Mouse (Mus musculus): ENCODE measurements around the gene Etfbkmt. TPM values are rescaled to one million over a fixed set of nuclear protein-coding genes. Genes with fewer than 3 reads are reported as not detected.

The Etfbkmt gene
- total and polyA plus RNA-seq, 3 experiments, result 12.8 to 38.8 (median 24.2) TPM

GRCm38 (mm10) chr6:149145143-149145542 lies 5.5 kb downstream of the Etfbkmt start:
- DNase-seq, result no peak
- no peaks in the 10 kb centered on the region for H3K79me2 ChIP-seq (replicated peaks; ENCODE audit: control insufficient read depth, insufficient read depth, low read length)
- intact Hi-C loops (cut with DNase I), result loop anchor here (2.0 kb wide), 1 partner anchor 14 kb away; no protein-coding TSS in a partner anchor
- H3K27ac ChIP-seq, result no peak overlapping the region
- peaks cover 6% of the 10 kb centered on the region for H3K4me1 ChIP-seq (ENCODE audit: control insufficient read depth, insufficient read depth, low read length)
- WGBS, result 93% methylated on average over 1 of the region's 1 CpGs
- H3K27me3 ChIP-seq (ENCODE audit: control insufficient read depth, insufficient read depth, low read length), result no peaks in the 10 kb centered on the region
- TF ChIP-seq CTCF (IDR thresholded peaks at IDR 0.05) (no peak), EP300 (IDR thresholded peaks at IDR 0.05; ENCODE audit: insufficient read depth, low read depth, low read length) (no peak), POLR2A (IDR thresholded peaks at IDR 0.05; ENCODE audit: insufficient read depth, low read depth, low read length) (no peak)
- no peak overlapping the region for H3K9ac ChIP-seq (ENCODE audit: low read depth, low read length)
- no peak overlapping the region for H3K4me3 ChIP-seq
- H3K36me3 ChIP-seq (ENCODE audit: control insufficient read depth, insufficient read depth, low read length), result peaks cover 9% of the 10 kb centered on the region; the same call in 1 of the 2 replicates

GRCm38 (mm10) chr6:149148436-149149229 lies 9.0 kb downstream of the Etfbkmt start:
- Histone ChIP-seq H3K79me2 (replicated peaks; ENCODE audit: control insufficient read depth, insufficient read depth, low read length) (no peaks in the 10 kb centered on the region), H3K27me3 (ENCODE audit: control insufficient read depth, insufficient read depth, low read length) (no peaks in the 10 kb centered on the region), H3K4me1 (ENCODE audit: control insufficient read depth, insufficient read depth, low read length) (no peaks in the 10 kb centered on the region), H3K4me3 (no peak overlapping the region), H3K36me3 (ENCODE audit: control insufficient read depth, insufficient read depth, low read length) (peaks cover 7% of the 10 kb centered on the region), H3K9ac (ENCODE audit: low read depth, low read length) (no peak overlapping the region), H3K27ac (no peak overlapping the region)
- TF ChIP-seq EP300 (IDR thresholded peaks at IDR 0.05; ENCODE audit: insufficient read depth, low read depth, low read length) (no peak), CTCF (IDR thresholded peaks at IDR 0.05) (no peak), POLR2A (IDR thresholded peaks at IDR 0.05; ENCODE audit: insufficient read depth, low read depth, low read length) (no peak)
- DNase-seq, result no peak
- WGBS, result 83% methylated on average over 7 of the region's 7 CpGs
- intact Hi-C loops (cut with DNase I), result no loop called here

- Histone ChIP-seq H3K4me3 (no peak overlapping the region), H3K36me3 (ENCODE audit: control insufficient read depth, insufficient read depth, low read length) (peaks cover 5% of the 10 kb centered on the region), H3K27ac (no peak overlapping the region), H3K9ac (ENCODE audit: low read depth, low read length) (no peak overlapping the region), H3K4me1 (ENCODE audit: control insufficient read depth, insufficient read depth, low read length) (no peaks in the 10 kb centered on the region), H3K27me3 (ENCODE audit: control insufficient read depth, insufficient read depth, low read length) (no peaks in the 10 kb centered on the region), H3K79me2 (replicated peaks; ENCODE audit: control insufficient read depth, insufficient read depth, low read length) (no peaks in the 10 kb centered on the region)
- DNase-seq, result no peak
- intact Hi-C loops (cut with DNase I), result no loop called here
- WGBS, result 92% methylated on average over 2 of the region's 2 CpGs
- no peak for TF ChIP-seq POLR2A (IDR thresholded peaks at IDR 0.05; ENCODE audit: insufficient read depth, low read depth, low read length)
- TF ChIP-seq CTCF (IDR thresholded peaks at IDR 0.05), result no peak
- TF ChIP-seq EP300 (IDR thresholded peaks at IDR 0.05; ENCODE audit: insufficient read depth, low read depth, low read length), result no peak
Observed at GRCm38 (mm10) chr6:149152119-149152518, 12.5 kb downstream of the Etfbkmt start.

GRCm38 (mm10) chr6:149153473-149154115 lies 13.9 kb downstream of the Etfbkmt start:
- intact Hi-C loops (cut with DNase I), result no loop called here
- peaks cover 2% of the 10 kb centered on the region for H3K36me3 ChIP-seq (ENCODE audit: control insufficient read depth, insufficient read depth, low read length)
- no peaks in the 10 kb centered on the region for H3K4me1 ChIP-seq (ENCODE audit: control insufficient read depth, insufficient read depth, low read length)
- H3K27ac ChIP-seq, result no peak overlapping the region
- no peak overlapping the region for H3K9ac ChIP-seq (ENCODE audit: low read depth, low read length)
- H3K27me3 ChIP-seq (ENCODE audit: control insufficient read depth, insufficient read depth, low read length), result no peaks in the 10 kb centered on the region
- DNase-seq, result no peak
- WGBS, result 58% methylated on average over 6 of the region's 6 CpGs
- H3K79me2 ChIP-seq (replicated peaks; ENCODE audit: control insufficient read depth, insufficient read depth, low read length), result no peaks in the 10 kb centered on the region
- TF ChIP-seq POLR2A (IDR thresholded peaks at IDR 0.05; ENCODE audit: insufficient read depth, low read depth, low read length) (no peak), CTCF (IDR thresholded peaks at IDR 0.05) (no peak), EP300 (IDR thresholded peaks at IDR 0.05; ENCODE audit: insufficient read depth, low read depth, low read length) (no peak)
- H3K4me3 ChIP-seq, result no peak overlapping the region

- no peak for TF ChIP-seq EP300 (IDR thresholded peaks at IDR 0.05; ENCODE audit: insufficient read depth, low read depth, low read length)
- TF ChIP-seq POLR2A (IDR thresholded peaks at IDR 0.05; ENCODE audit: insufficient read depth, low read depth, low read length), result no peak
- TF ChIP-seq CTCF (IDR thresholded peaks at IDR 0.05), result no peak
- intact Hi-C loops (cut with DNase I), result no loop called here
- H3K4me1 ChIP-seq (ENCODE audit: control insufficient read depth, insufficient read depth, low read length), result no peaks in the 10 kb centered on the region
- H3K36me3 ChIP-seq (ENCODE audit: control insufficient read depth, insufficient read depth, low read length), result peaks cover 2% of the 10 kb centered on the region
- no peaks in the 10 kb centered on the region for H3K27me3 ChIP-seq (ENCODE audit: control insufficient read depth, insufficient read depth, low read length)
- no peak overlapping the region for H3K4me3 ChIP-seq
- 36% methylated on average over 8 of the region's 8 CpGs for WGBS
- H3K79me2 ChIP-seq (replicated peaks; ENCODE audit: control insufficient read depth, insufficient read depth, low read length), result no peaks in the 10 kb centered on the region
- no peak overlapping the region for H3K9ac ChIP-seq (ENCODE audit: low read depth, low read length)
- no peak for DNase-seq
- no peak overlapping the region for H3K27ac ChIP-seq
Observed at GRCm38 (mm10) chr6:149154116-149155030, 14.7 kb downstream of the Etfbkmt start.

Data from heart, adult 2 months (tissue).